Mouse (Mus musculus) cerebellum, adult 2 months (tissue): ENCODE data around the gene Cbarp. TPM values are rescaled to one million over a fixed set of nuclear protein-coding genes. Genes with fewer than 3 reads are reported as not detected.

Source experiments
- DNase-seq, 2 experiments: peaks; one replicate each; pipeline ENCODE4 v3.0.0; 2021
- H3K27ac ChIP-seq: fragments of 200-500 bp; 2 replicates; pipeline ENCODE4 v1.5.1; 2012; ENCODE audit warnings: low read length, control low read depth, inconsistent platforms; ENCODE audit not compliant: insufficient read depth
- H3K27me3 ChIP-seq: fragments of 200-500 bp; 2 replicates; pipeline ENCODE4 v1.6.1; 2012; ENCODE audit warnings: inconsistent platforms, mild to moderate bottlenecking, low read length, moderate library complexity; ENCODE audit not compliant: control insufficient read depth, insufficient read depth
- H3K4me1 ChIP-seq: fragments of 200-500 bp; 2 replicates; pipeline ENCODE4 v1.6.1; 2011; ENCODE audit warnings: low read length; ENCODE audit not compliant: control insufficient read depth, insufficient read depth
- H3K4me3 ChIP-seq: fragments of 200-500 bp; replicated peaks from 2 replicates; pipeline ENCODE3; 2011; ENCODE audit warnings: mild to moderate bottlenecking, low read depth, low read length, control low read depth; ENCODE audit not compliant: insufficient read depth
- CTCF ChIP-seq: fragments of 200-500 bp; IDR thresholded peaks from 2 replicates; pipeline ENCODE4 v1.5.1; 2011; ENCODE audit warnings: low read depth, mild to moderate bottlenecking, control low read depth, low read length, moderate library complexity, borderline replicate concordance; ENCODE audit not compliant: insufficient read depth
- POLR2A ChIP-seq: fragments of 200-500 bp; IDR thresholded peaks from 2 replicates; pipeline ENCODE4 v1.6.1; 2011; ENCODE audit warnings: low read length, control low read depth, borderline replicate concordance; ENCODE audit not compliant: insufficient read depth
- WGBS: fragments of 180-500 bp; shearing (Covaris S2); methylation state at CpG from one replicate; pipeline ENCODE4 v1.1.7; 2018; 5-methylcytosine and 5-hydroxymethylcytosine counted together
- polyA plus RNA-seq: library from polyadenylated mRNA; depleted of rRNA; stranded (reverse); fragments of >200 nt; gene quantifications from 2 replicates; pipeline ENCODE4 v1.2.3, GENCODE M21; 2012

Gene Cbarp
- polyA plus RNA-seq, 1 experiment, result 151 TPM

GRCm38 (mm10) chr10:80139975-80140665, 515 bp downstream of the Cbarp start:
- DNase-seq, result no peak
- peaks cover 17% of the 10 kb centered on the region; the same call in 1 of the 2 replicates for H3K4me1 ChIP-seq
- no peak overlapping the region for H3K4me3 ChIP-seq

GRCm38 (mm10) chr10:80139439-80139775, 1.2 kb downstream of the Cbarp start:
- peaks cover 12% of the 10 kb centered on the region; the same call in 1 of the 2 replicates for H3K4me1 ChIP-seq
- peak overlapping the region; percentile 44 for H3K27ac ChIP-seq
- peak overlapping the region; percentile 87 for H3K4me3 ChIP-seq
- H3K27me3 ChIP-seq, result no peaks in the 10 kb centered on the region
- DNase-seq, result no peak
- TF ChIP-seq POLR2A (no peak), CTCF (no peak)
- 2% methylated on average over 9 of the region's 10 CpGs for WGBS

More at GRCm38 (mm10) chr10:80139975-80140665, 515 bp downstream of the Cbarp start:
- no peak for TF ChIP-seq CTCF
- no peak for TF ChIP-seq POLR2A
- H3K27ac ChIP-seq, result no peak overlapping the region
- no peaks in the 10 kb centered on the region for H3K27me3 ChIP-seq
- WGBS, result 77% methylated on average over 11 of the region's 11 CpGs

- Histone ChIP-seq H3K4me3 (peak within 1 kb of the TSS; percentile 87), H3K4me1 (peaks cover 7% of the 10 kb centered on the region; the same call in 1 of the 2 replicates), H3K27ac (peak within 1 kb of the TSS; percentile 50), H3K27me3 (no peaks in the 10 kb centered on the region)
- TF ChIP-seq POLR2A (peak; percentile 60), CTCF (no peak)
- WGBS, result under 1% methylated on average over 82 of the region's 94 CpGs
- peak; percentile 84 to 85 for DNase-seq
Observed at GRCm38 (mm10) chr10:80138553-80139438, 1.8 kb downstream of the Cbarp start, which contains the start of gene Atp5d. TSS of gene Atp5d (plus strand) at chr10:80138632.

- peak; percentile 62 to 69 for DNase-seq
- Histone ChIP-seq H3K27ac (peak overlapping the region; percentile 50), H3K27me3 (no peaks in the 10 kb centered on the region), H3K4me3 (peak overlapping the region; percentile 87), H3K4me1 (peaks cover 7% of the 10 kb centered on the region; the same call in 1 of the 2 replicates)
- 5% methylated on average over 33 of the region's 33 CpGs for WGBS
- TF ChIP-seq CTCF (no peak), POLR2A (0 out of 2 replicates have a peak, but pooled peaks have one; percentile 18)
Observed at GRCm38 (mm10) chr10:80137626-80138552, 2.7 kb downstream of the Cbarp start.

- no peak for TF ChIP-seq POLR2A
- Histone ChIP-seq H3K27ac (no peak overlapping the region), H3K27me3 (no peaks in the 10 kb centered on the region), H3K4me3 (peak overlapping the region; percentile 63), H3K4me1 (peaks cover 8% of the 10 kb centered on the region; the same call in 1 of the 2 replicates)
- DNase-seq, result peak; percentile 63 to 64
- WGBS, result 13% methylated on average over 29 of the region's 29 CpGs
Observed at GRCm38 (mm10) chr10:80136952-80137625, 3.5 kb downstream of the Cbarp start.

DNA sequence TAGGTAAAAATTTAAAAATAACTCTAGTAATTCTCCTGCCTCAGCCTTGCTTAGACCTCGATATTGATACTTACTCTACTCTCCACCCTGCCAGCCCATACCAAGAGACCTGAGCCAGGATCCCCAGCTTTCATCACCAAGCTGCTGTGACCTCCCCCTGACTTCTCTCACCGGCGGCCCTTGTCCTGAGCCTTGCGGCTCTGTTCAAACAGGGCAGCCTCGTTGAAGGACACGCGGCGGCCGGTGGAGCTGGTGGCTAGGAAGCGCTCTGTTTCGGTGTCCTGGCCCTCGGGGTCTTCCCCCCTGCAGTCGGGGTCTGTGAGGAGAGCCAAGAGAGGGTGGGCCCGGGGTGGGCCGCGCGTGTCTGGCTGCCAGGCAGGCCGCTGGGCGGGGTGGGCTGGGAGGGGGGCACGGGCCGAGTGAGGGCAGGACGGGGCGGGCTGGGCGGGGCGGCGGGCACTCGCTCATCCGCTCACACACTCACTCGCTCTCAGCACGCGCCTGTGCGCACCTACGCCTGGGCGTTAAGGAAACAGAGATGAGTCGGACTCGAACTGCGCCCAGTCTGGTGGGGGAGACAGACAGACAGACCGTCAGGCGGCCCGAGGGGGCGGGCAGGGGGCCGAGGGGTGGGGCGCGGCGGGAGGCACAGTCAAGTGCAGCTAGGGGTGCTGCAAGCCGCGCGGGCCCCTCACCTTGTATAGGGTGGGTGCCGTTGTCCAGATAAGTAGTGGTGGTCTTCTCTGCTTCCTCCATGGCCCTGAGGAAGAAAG, 4.3 kb downstream of the Cbarp start:
- no peaks in the 10 kb centered on the region for H3K27me3 ChIP-seq
- DNase-seq, result no peak
- no peak for TF ChIP-seq CTCF
- no peak overlapping the region for H3K4me3 ChIP-seq
- 38% methylated on average over 49 of the region's 49 CpGs for WGBS
- H3K4me1 ChIP-seq, result peaks cover 14% of the 10 kb centered on the region
- no peak overlapping the region for H3K27ac ChIP-seq

DNA sequence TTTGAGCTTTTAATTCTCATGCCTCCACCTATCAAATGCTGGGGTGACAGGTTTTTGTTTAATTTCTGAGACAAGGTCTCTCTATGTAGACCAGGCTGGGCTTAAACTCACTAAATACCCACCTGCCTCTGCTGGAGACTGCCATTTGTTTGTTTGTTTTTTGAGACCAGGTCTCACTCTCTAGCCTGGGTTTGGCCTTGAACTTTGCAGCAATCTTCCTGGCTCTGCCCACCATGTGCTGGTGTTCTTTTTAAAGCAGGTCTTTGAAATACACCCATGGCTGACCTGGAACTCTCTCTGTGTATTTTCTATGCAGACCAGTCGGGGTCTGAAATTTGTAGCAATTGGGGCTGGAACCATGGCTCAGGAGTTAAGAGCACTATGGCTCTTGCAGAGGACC, 5.0 kb downstream of the Cbarp start:
- Histone ChIP-seq H3K27ac (no peak overlapping the region), H3K4me3 (no peak overlapping the region), H3K4me1 (peaks cover 22% of the 10 kb centered on the region), H3K27me3 (no peaks in the 10 kb centered on the region)
- no peak for DNase-seq
- no peak for TF ChIP-seq CTCF
- WGBS, result 100% methylated on average over 1 of the region's 1 CpGs
